Mouse (Mus musculus) mouse embryonic stem cell (cell line): ENCODE measurements around the gene Ch25h.

Experiments used
- in situ Hi-C, 2 experiments: fragments of 300-500 bp; cut with MboI; formaldehyde crosslinking; loops; 1 replicate in 1 of 2; 3 replicates in 1 of 2; pipeline ENCODE4 v1.14.3; 2019 to 2020; ENCODE audit warnings: low sequenced_read_pairs in 2 of 2, low pct_unique_long_range_greater_than_20kb in 1 of 2, mixed read lengths in 1 of 2; ENCODE audit not compliant: unreplicated experiment in 1 of 2

Ch25h gene

GRCm38 (mm10) chr19:34493859-34494258, 18.9 kb upstream of the Ch25h start:
- in situ Hi-C loops = loop anchor here in 1 of 2 experiments (25.0 kb wide), 1 partner anchor 257 kb away; no protein-coding TSS in a partner anchor

GRCm38 (mm10) chr19:34483547-34483946, 8.6 kb upstream of the Ch25h start:
- in situ Hi-C loops = loop anchor here in 1 of 2 experiments (25.0 kb wide), 1 partner anchor 246 kb away; no protein-coding TSS in a partner anchor

- in situ Hi-C loops = no loop called here
Measured at GRCm38 (mm10) chr19:34474228-34474990, 555 bp downstream of the Ch25h start.

- in situ Hi-C loops = no loop called here
Measured at GRCm38 (mm10) chr19:34471703-34472102, 3.3 kb downstream of the Ch25h start.

GRCm38 (mm10) chr19:34468794-34469193, 6.2 kb downstream of the Ch25h start:
- in situ Hi-C loops = no loop called here

GRCm38 (mm10) chr19:34468216-34468615, 6.7 kb downstream of the Ch25h start:
- in situ Hi-C loops = no loop called here

- in situ Hi-C loops = no loop called here
Measured at GRCm38 (mm10) chr19:34464453-34464852, 10.5 kb downstream of the Ch25h start.

- in situ Hi-C loops = no loop called here
Measured at GRCm38 (mm10) chr19:34461451-34462019, 13.4 kb downstream of the Ch25h start.

- in situ Hi-C loops = no loop called here
Measured at GRCm38 (mm10) chr19:34450784-34451370, 24.1 kb downstream of the Ch25h start.

GRCm38 (mm10) chr19:34448851-34449250, 26.1 kb downstream of the Ch25h start:
- in situ Hi-C loops = no loop called here

GRCm38 (mm10) chr19:34445410-34446012, 29.5 kb downstream of the Ch25h start:
- in situ Hi-C loops = no loop called here

GRCm38 (mm10) chr19:34444785-34445184, 30.2 kb downstream of the Ch25h start:
- in situ Hi-C loops = no loop called here

- in situ Hi-C loops = no loop called here
Measured at GRCm38 (mm10) chr19:34441979-34442378, 33.0 kb downstream of the Ch25h start.

GRCm38 (mm10) chr19:34435197-34435611, 39.8 kb downstream of the Ch25h start:
- in situ Hi-C loops = no loop called here

GRCm38 (mm10) chr19:34431314-34431713, 43.6 kb downstream of the Ch25h start:
- in situ Hi-C loops = no loop called here

GRCm38 (mm10) chr19:34423783-34424335, 51.1 kb downstream of the Ch25h start:
- in situ Hi-C loops = no loop called here
